Mouse (Mus musculus): ENCODE results near the gene Ssbp4.
A peak's percentile ranks its signal among the peaks of the same experiment; 100 is the strongest.

GRCm38 (mm10) chr8:70560096-70560495 lies 48.6 kb downstream of the Ssbp4 start:
- 0 out of 2 replicates have a peak, but pooled peaks have one; percentile 21 for TF ChIP-seq ZC3H11A (IDR thresholded peaks at IDR 0.05; ENCODE audit: low read depth, low read length)
- TF ChIP-seq POLR2A (IDR thresholded peaks at IDR 0.05; ENCODE audit: control insufficient read depth in 1 of 2, insufficient read depth in 1 of 2, low read depth in 1 of 2, low read length in 2 of 2, poor library complexity in 1 of 2) = no peak
- TF ChIP-seq CTCF (IDR thresholded peaks at IDR 0.05 in 2 of 3, conservative IDR thresholded peaks at IDR 0.05 in 1 of 3; ENCODE audit: control insufficient read depth in 1 of 3, insufficient read depth in 1 of 3, low read depth in 2 of 3, low read length in 3 of 3, poor library complexity in 1 of 3, severe bottlenecking in 1 of 3) = peak; percentile 27 to 76 (median 63)
- TF ChIP-seq CHD2 (IDR thresholded peaks at IDR 0.05; ENCODE audit: low read length) = no peak
- TF ChIP-seq EP300 (IDR thresholded peaks at IDR 0.05; ENCODE audit: low read depth in 1 of 2, low read length in 2 of 2) = no peak
- no peak for TF ChIP-seq POLR2AphosphoS5 (IDR thresholded peaks at IDR 0.05; ENCODE audit: borderline replicate concordance, low read depth, low read length)
- no peak for TF ChIP-seq ZNF384 (IDR thresholded peaks at IDR 0.05; ENCODE audit: low read depth, low read length)
- TF ChIP-seq ZKSCAN1 (IDR thresholded peaks at IDR 0.05; ENCODE audit: low read depth, low read length) = no peak

Measured in MEL (cell line).